Mouse (Mus musculus): Measurements from ENCODE around the gene Kcnn1. TPM values are rescaled to one million over a fixed set of nuclear protein-coding genes. Genes with fewer than 3 reads are reported as not detected.

Gene Kcnn1
- polyA plus RNA-seq, 1 experiment from 2014 or later, result 1.6 TPM

DNA sequence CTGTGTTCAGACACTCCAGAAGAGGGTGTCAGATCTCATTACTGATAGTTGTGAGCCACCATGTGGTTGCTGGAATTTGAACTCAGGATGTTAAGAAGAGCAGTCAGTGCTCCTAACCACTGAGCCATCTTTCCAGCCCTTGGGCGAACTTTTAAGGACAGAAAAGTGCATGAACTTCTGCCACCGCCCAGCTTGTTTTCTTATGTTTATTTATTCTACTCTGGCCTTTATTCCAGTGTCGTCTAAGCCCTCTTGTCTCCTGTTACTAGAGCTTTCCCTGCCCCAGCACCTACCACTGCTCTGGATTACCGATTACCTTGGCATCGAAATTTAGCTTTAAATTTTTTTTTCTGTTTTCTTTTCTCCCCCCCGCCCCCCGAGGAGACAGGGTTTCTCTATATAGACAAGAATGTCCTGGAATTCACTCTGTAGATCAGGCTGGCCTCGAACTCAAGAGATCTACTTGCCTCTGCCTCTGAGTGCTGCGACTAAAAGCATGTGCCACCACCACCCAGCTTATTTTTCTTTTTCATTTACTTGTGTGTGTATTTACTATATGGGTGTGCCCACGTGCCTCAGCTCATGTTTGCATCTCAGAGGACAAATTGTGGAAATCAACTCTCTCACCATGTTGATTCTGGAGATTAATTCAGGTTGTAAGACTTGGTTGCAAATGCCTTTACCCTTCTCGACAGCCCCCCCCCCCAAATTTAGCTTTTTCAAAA is 60.1 kb downstream of the Kcnn1 start:
- no peak for ATAC-seq (replicated peaks; ENCODE audit: low FRiP score, low TSS enrichment, low read depth)
- H3K9me3 ChIP-seq (ENCODE audit: control insufficient read depth, low read length), result no peaks in the 10 kb centered on the region
- WGBS, result 64% methylated on average over 11 of the region's 11 CpGs
- DNase-seq (ENCODE audit: low spot score), result no peak
- no peak overlapping the region for H3K27ac ChIP-seq (ENCODE audit: low read depth)
- peaks cover 8% of the 10 kb centered on the region; the same call in 1 of the 2 replicates for H3K4me1 ChIP-seq (replicated peaks; ENCODE audit: control insufficient read depth, insufficient read depth, low read length)
- H3K4me3 ChIP-seq (ENCODE audit: low read depth, low read length), result no peak overlapping the region
- no peak overlapping the region for H3K9ac ChIP-seq (ENCODE audit: low read length)
- H3K27me3 ChIP-seq (replicated peaks; ENCODE audit: control insufficient read depth, insufficient read depth, low read length), result peaks cover 48% of the 10 kb centered on the region
- no peaks in the 10 kb centered on the region for H3K36me3 ChIP-seq (ENCODE audit: control insufficient read depth, insufficient read depth, low read length)
- no peak overlapping the region for H3K4me2 ChIP-seq (ENCODE audit: low read length)

DNA sequence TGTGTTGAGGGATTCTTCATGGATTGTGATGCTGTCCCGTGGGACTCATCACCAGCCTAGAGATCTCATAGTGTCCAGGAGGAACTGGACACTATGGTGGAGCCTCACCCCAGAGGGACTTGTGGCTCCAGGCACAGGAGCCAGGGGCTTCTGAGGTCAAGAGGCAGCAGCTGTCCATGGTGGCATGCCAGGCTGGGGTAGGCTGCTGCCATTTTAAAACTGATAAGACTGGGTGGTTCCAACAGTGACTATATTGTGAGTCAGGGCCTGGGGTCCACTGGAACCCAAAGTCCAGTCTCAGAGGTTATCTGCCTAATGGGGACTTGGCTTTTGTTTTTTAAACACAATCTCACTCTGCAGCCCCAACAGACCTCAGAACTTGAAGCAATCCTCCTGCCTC is 61.2 kb downstream of the Kcnn1 start:
- WGBS, result 65% methylated on average over 1 of the region's 1 CpGs
- Histone ChIP-seq H3K4me3 (ENCODE audit: low read depth, low read length) (no peak overlapping the region), H3K36me3 (ENCODE audit: control insufficient read depth, insufficient read depth, low read length) (no peaks in the 10 kb centered on the region), H3K4me2 (ENCODE audit: low read length) (no peak overlapping the region), H3K9me3 (ENCODE audit: control insufficient read depth, low read length) (no peaks in the 10 kb centered on the region), H3K27ac (ENCODE audit: low read depth) (no peak overlapping the region), H3K9ac (ENCODE audit: low read length) (no peak overlapping the region), H3K27me3 (replicated peaks; ENCODE audit: control insufficient read depth, insufficient read depth, low read length) (peaks cover 50% of the 10 kb centered on the region), H3K4me1 (replicated peaks; ENCODE audit: control insufficient read depth, insufficient read depth, low read length) (peaks cover 8% of the 10 kb centered on the region; the same call in 1 of the 2 replicates)
- DNase-seq (ENCODE audit: low spot score) (no peak), ATAC-seq (replicated peaks; ENCODE audit: low FRiP score, low TSS enrichment, low read depth) (no peak)

GRCm38 (mm10) chr8:70801156-70801555 is 61.9 kb downstream of the Kcnn1 start:
- 28% methylated on average over 15 of the region's 15 CpGs for WGBS
- Histone ChIP-seq H3K36me3 (ENCODE audit: control insufficient read depth, insufficient read depth, low read length) (no peaks in the 10 kb centered on the region), H3K9me3 (ENCODE audit: control insufficient read depth, low read length) (no peaks in the 10 kb centered on the region), H3K4me1 (replicated peaks; ENCODE audit: control insufficient read depth, insufficient read depth, low read length) (peaks cover 8% of the 10 kb centered on the region; the same call in 1 of the 2 replicates), H3K4me3 (ENCODE audit: low read depth, low read length) (no peak overlapping the region), H3K9ac (ENCODE audit: low read length) (no peak overlapping the region), H3K27me3 (replicated peaks; ENCODE audit: control insufficient read depth, insufficient read depth, low read length) (peaks cover 50% of the 10 kb centered on the region), H3K27ac (ENCODE audit: low read depth) (no peak overlapping the region), H3K4me2 (ENCODE audit: low read length) (no peak overlapping the region)
- ATAC-seq (replicated peaks; ENCODE audit: low FRiP score, low TSS enrichment, low read depth) (no peak), DNase-seq (ENCODE audit: low spot score) (no peak)

DNA sequence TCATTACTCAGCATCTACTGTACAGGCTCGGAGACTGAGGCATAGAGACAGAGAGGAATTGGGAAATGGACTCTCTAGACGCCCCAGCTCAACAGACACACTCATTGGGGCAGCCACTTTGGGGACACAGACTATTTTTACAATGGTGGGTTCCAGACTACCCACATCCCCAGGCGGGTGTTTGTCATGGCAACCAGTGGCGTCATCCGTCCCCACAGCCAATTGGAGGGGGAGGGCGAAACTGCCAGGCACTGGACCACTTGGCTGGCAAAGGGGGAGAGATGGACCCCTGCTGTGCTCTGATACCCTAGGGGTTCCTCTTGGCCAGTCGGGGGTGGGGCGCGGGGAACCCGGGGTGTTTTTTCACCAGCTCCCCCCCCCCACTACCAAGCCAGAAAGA is 62.4 kb downstream of the Kcnn1 start:
- Histone ChIP-seq H3K4me2 (ENCODE audit: low read length) (no peak overlapping the region), H3K9ac (ENCODE audit: low read length) (no peak overlapping the region), H3K9me3 (ENCODE audit: control insufficient read depth, low read length) (no peaks in the 10 kb centered on the region), H3K27me3 (replicated peaks; ENCODE audit: control insufficient read depth, insufficient read depth, low read length) (peaks cover 50% of the 10 kb centered on the region), H3K27ac (ENCODE audit: low read depth) (no peak overlapping the region), H3K4me3 (ENCODE audit: low read depth, low read length) (no peak overlapping the region), H3K36me3 (ENCODE audit: control insufficient read depth, insufficient read depth, low read length) (no peaks in the 10 kb centered on the region), H3K4me1 (replicated peaks; ENCODE audit: control insufficient read depth, insufficient read depth, low read length) (peaks cover 8% of the 10 kb centered on the region; the same call in 1 of the 2 replicates)
- WGBS, result 50% methylated on average over 10 of the region's 10 CpGs
- DNase-seq (ENCODE audit: low spot score) (no peak), ATAC-seq (replicated peaks; ENCODE audit: low FRiP score, low TSS enrichment, low read depth) (no peak)

GRCm38 (mm10) chr8:70798281-70798680 is 64.8 kb downstream of the Kcnn1 start:
- Histone ChIP-seq H3K36me3 (ENCODE audit: control insufficient read depth, insufficient read depth, low read length) (no peaks in the 10 kb centered on the region), H3K27me3 (replicated peaks; ENCODE audit: control insufficient read depth, insufficient read depth, low read length) (peaks cover 41% of the 10 kb centered on the region), H3K9me3 (ENCODE audit: control insufficient read depth, low read length) (no peaks in the 10 kb centered on the region), H3K4me1 (replicated peaks; ENCODE audit: control insufficient read depth, insufficient read depth, low read length) (peaks cover under 1% of the 10 kb centered on the region; the same call in 1 of the 2 replicates), H3K4me3 (ENCODE audit: low read depth, low read length) (peak overlapping the region; percentile 46; the same call in 1 of the 2 replicates), H3K27ac (ENCODE audit: low read depth) (no peak overlapping the region), H3K4me2 (ENCODE audit: low read length) (peak overlapping the region; percentile 90), H3K9ac (ENCODE audit: low read length) (no peak overlapping the region)
- DNase-seq (ENCODE audit: low spot score) (no peak), ATAC-seq (replicated peaks; ENCODE audit: low FRiP score, low TSS enrichment, low read depth) (no peak)
- 11% methylated on average over 15 of the region's 15 CpGs for WGBS

- Histone ChIP-seq H3K9me3 (ENCODE audit: control insufficient read depth, low read length) (no peaks in the 10 kb centered on the region), H3K27ac (ENCODE audit: low read depth) (peak overlapping the region; percentile 40; the same call in 1 of the 2 replicates), H3K4me1 (replicated peaks; ENCODE audit: control insufficient read depth, insufficient read depth, low read length) (peaks cover 7% of the 10 kb centered on the region; the same call in 1 of the 2 replicates), H3K27me3 (replicated peaks; ENCODE audit: control insufficient read depth, insufficient read depth, low read length) (peaks cover 34% of the 10 kb centered on the region), H3K4me3 (ENCODE audit: low read depth, low read length) (peak overlapping the region; percentile 46), H3K9ac (ENCODE audit: low read length) (peak overlapping the region; percentile 53), H3K4me2 (ENCODE audit: low read length) (peak overlapping the region; percentile 90), H3K36me3 (ENCODE audit: control insufficient read depth, insufficient read depth, low read length) (no peaks in the 10 kb centered on the region)
- under 1% methylated on average over 57 of the region's 57 CpGs for WGBS
- DNase-seq (ENCODE audit: low spot score) (peak; percentile 96), ATAC-seq (replicated peaks; ENCODE audit: low FRiP score, low TSS enrichment, low read depth) (peak; percentile 87)
Measured at GRCm38 (mm10) chr8:70797081-70798070, 65.7 kb downstream of the Kcnn1 start.

DNA sequence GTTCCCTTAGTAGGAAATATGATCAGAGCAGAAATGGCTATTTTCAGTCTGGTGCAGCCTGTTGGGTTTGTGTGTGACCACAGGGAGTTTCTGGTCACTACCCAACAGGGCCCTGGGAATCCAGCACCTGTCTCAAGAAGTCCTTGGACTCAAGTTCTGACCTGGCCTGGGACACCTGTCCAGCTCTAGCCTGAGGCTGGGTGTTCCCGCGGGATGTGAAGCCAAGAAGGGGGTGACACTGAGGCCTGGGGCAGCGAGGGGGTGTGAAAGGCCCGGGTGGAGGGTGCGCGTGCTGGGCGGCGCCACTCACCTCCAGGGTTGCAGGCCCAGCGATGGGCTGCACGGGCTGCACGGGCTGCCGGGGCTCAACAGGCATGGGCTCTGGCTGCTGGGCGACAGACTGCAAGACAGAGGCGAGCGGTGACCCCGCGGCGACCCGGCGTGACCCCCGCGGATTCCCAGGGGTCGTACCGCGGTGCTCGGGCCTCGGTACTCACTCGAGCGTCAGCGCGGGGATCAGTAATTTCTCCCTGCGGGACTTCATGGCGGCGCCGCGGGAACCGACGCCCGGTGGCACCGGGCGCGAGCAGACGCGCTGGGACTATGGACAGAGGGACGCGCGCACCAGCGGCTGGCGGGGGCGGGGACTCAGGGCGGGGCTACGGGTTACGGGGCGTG is 66.5 kb downstream of the Kcnn1 start:
- DNase-seq (ENCODE audit: low spot score) (no peak), ATAC-seq (replicated peaks; ENCODE audit: low FRiP score, low TSS enrichment, low read depth) (peak; percentile 1; the same call in 1 of the 2 replicates)
- WGBS, result 3% methylated on average over 52 of the region's 54 CpGs
- peaks cover 32% of the 10 kb centered on the region for H3K27me3 ChIP-seq (replicated peaks; ENCODE audit: control insufficient read depth, insufficient read depth, low read length)
- peaks cover 11% of the 10 kb centered on the region for H3K4me1 ChIP-seq (replicated peaks; ENCODE audit: control insufficient read depth, insufficient read depth, low read length)
- no peaks in the 10 kb centered on the region for H3K36me3 ChIP-seq (ENCODE audit: control insufficient read depth, insufficient read depth, low read length)
- H3K9ac ChIP-seq (ENCODE audit: low read length), result peak overlapping the region; percentile 53
- H3K9me3 ChIP-seq (ENCODE audit: control insufficient read depth, low read length), result no peaks in the 10 kb centered on the region
- no peak overlapping the region for H3K27ac ChIP-seq (ENCODE audit: low read depth)
- H3K4me3 ChIP-seq (ENCODE audit: low read depth, low read length), result peak overlapping the region; percentile 46
- peak overlapping the region; percentile 90 for H3K4me2 ChIP-seq (ENCODE audit: low read length)

DNA sequence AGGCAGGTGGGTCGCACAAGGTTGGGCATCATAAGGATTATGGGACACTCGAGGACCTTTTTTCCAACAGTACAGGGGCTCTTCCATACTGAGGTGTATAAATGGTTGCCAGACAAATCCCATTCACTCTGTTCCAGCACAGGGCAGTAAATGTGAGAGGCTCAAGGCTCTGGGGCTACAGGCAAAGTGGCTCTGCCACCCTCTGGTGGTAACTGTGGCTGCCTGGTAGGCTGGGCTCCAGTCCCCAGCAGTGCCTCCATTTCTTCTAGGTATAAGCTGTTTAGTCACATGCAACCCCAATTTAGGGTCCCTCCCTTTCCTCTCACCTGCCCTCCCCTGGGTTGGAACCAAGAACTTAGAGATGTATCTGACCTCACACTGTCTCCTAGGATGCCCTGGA is 67.7 kb downstream of the Kcnn1 start:
- peaks cover 27% of the 10 kb centered on the region for H3K27me3 ChIP-seq (replicated peaks; ENCODE audit: control insufficient read depth, insufficient read depth, low read length)
- H3K9me3 ChIP-seq (ENCODE audit: control insufficient read depth, low read length), result no peaks in the 10 kb centered on the region
- no peak overlapping the region for H3K27ac ChIP-seq (ENCODE audit: low read depth)
- H3K36me3 ChIP-seq (ENCODE audit: control insufficient read depth, insufficient read depth, low read length), result no peaks in the 10 kb centered on the region
- H3K9ac ChIP-seq (ENCODE audit: low read length), result no peak overlapping the region
- H3K4me2 ChIP-seq (ENCODE audit: low read length), result no peak overlapping the region
- 81% methylated on average over 2 of the region's 2 CpGs for WGBS
- H3K4me1 ChIP-seq (replicated peaks; ENCODE audit: control insufficient read depth, insufficient read depth, low read length), result peaks cover 20% of the 10 kb centered on the region
- H3K4me3 ChIP-seq (ENCODE audit: low read depth, low read length), result no peak overlapping the region
- no peak for DNase-seq (ENCODE audit: low spot score)
- no peak for ATAC-seq (replicated peaks; ENCODE audit: low FRiP score, low TSS enrichment, low read depth)

Measured in intestine, embryonic 14.5 days (tissue).